Mouse (Mus musculus): Measurements from ENCODE around the gene Mark2. TPM values are rescaled to one million over a fixed set of nuclear protein-coding genes. Genes with fewer than 3 reads are reported as not detected.
A peak's percentile ranks its signal among the peaks of the same experiment; 100 is the strongest.

The Mark2 gene
- polyA plus RNA-seq, 1 experiment from 2014 or later: 57.8 TPM

DNA sequence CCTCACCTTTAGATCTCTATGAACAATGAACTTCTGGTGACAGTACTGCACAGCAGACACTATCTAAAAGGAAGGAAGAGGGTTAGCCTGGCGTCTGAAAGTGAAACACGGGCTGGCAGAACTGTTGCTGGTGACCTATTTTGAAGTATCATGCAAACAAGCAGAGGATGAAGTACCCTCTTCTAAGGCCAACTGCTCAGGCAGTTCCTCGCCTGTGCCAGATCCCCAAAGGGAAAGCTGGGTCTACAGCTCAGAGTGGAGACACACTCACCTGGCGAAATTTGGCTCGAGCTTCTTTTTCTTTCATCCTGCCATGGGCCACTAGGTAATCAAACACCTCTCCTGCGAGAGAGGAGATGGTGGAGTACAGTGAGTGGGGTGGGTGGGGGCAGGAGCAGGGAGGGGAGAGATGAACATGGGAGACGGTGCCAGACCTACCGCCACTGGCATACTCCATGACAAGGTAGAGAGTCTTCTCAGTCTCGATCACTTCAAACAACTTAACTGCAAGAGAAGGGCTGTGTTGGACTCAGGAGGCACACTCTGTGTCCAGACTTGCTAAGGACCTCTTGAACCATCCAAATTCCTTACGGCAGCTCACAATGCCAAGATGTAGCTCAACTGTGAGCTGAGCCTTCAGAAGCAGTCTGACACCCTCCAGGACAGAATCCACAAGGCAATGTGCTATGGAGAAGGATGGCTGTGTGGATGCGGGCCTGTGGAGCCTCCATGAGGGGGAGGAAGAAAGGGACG lies 54.9 kb downstream of the Mark2 start:
- no peak for TF ChIP-seq CTCF (IDR thresholded peaks at IDR 0.05; ENCODE audit: low read depth)
- Histone ChIP-seq H3K36me3 (ENCODE audit: insufficient read depth) (peaks cover 65% of the 10 kb centered on the region), H3K27ac (ENCODE audit: low read depth) (no peak overlapping the region)

DNA sequence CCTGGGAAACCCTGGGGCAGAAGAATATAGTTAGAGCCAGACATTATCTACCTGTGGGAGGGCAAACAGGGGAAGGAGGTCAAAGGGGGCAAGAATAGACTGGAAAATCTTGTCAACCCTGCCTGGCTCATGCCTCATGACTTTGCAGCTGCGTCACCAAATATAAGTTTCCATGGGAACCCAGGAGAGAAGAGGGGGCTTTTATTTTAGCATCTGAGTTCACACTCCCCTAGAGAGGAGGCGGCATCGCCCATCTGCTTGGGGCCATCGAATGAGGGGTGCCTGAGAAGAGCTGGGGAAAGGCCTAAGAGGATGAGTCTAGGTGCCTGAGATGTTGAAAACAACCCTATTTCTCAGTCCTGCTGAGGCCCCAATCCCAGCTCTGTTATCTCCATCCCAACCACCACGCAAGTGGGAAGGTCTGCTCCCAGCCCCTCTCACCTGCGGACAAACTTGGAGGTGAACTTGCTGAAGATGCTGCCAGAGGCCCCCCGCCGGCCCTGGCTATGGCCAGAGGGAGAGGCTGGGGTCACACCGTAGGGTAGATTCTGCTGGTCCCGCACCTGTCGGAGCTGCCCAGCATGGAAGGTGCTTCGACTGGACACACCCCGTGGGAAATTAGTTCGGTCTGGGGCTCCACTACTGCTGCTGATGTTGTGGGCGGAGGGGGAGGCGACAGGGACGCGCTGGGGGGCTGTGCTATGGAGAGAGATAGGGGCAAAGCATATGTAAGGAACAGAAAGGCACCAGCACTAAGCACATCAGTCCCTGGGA lies 60.9 kb downstream of the Mark2 start:
- Histone ChIP-seq H3K27ac (ENCODE audit: low read depth) (no peak overlapping the region), H3K4me3 (ENCODE audit: low read depth, low read length) (no peak overlapping the region), H3K4me2 (no peak overlapping the region), H3K27me3 (ENCODE audit: insufficient read depth, low read length) (no peaks in the 10 kb centered on the region), H3K9ac (no peak overlapping the region), H3K9me3 (ENCODE audit: low read depth, low read length) (no peaks in the 10 kb centered on the region), H3K36me3 (ENCODE audit: insufficient read depth) (peaks cover 98% of the 10 kb centered on the region), H3K4me1 (ENCODE audit: insufficient read depth) (no peaks in the 10 kb centered on the region)
- DNase-seq (no peak), ATAC-seq (ENCODE audit: insufficient read depth) (no peak)
- no peak for TF ChIP-seq CTCF (IDR thresholded peaks at IDR 0.05; ENCODE audit: low read depth)
- WGBS: 84% methylated on average over 18 of the region's 18 CpGs

More for the DNA sequence above, 54.9 kb downstream of the Mark2 start:
- no peak for ATAC-seq (ENCODE audit: insufficient read depth)
- H3K9ac ChIP-seq: no peak overlapping the region
- no peaks in the 10 kb centered on the region for H3K4me1 ChIP-seq (ENCODE audit: insufficient read depth)
- no peak overlapping the region for H3K4me3 ChIP-seq (ENCODE audit: low read depth, low read length)
- 73% methylated on average over 12 of the region's 12 CpGs for WGBS
- no peaks in the 10 kb centered on the region for H3K27me3 ChIP-seq (ENCODE audit: insufficient read depth, low read length)
- H3K4me2 ChIP-seq: no peak overlapping the region
- H3K9me3 ChIP-seq (ENCODE audit: low read depth, low read length): no peaks in the 10 kb centered on the region
- DNase-seq: no peak

DNA sequence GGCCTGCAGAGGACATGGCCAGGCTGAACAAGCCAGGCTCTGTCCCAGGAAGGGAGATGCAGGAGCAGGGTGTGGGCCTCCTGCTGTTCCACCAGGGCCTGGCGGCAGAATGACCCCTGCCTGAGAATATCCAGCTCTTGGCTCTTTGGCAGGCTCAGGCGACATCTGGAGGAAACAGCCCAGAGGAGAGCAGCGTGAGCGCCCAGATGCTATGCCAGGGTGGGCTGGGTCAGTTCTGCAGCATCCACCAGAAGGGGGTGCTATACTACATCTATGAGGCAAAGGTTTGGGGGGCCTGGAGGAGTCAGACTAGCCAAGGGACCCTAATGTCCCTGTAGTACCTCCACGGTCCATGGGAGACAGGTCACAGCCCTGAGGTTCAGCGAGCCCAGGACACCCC lies 62.5 kb downstream of the Mark2 start:
- H3K27me3 ChIP-seq (ENCODE audit: insufficient read depth, low read length): no peaks in the 10 kb centered on the region
- no peak overlapping the region for H3K9ac ChIP-seq
- no peaks in the 10 kb centered on the region for H3K9me3 ChIP-seq (ENCODE audit: low read depth, low read length)
- H3K4me3 ChIP-seq (ENCODE audit: low read depth, low read length): no peak overlapping the region
- DNase-seq (peak; percentile 86), ATAC-seq (ENCODE audit: insufficient read depth) (peak; percentile 33)
- no peaks in the 10 kb centered on the region for H3K4me1 ChIP-seq (ENCODE audit: insufficient read depth)
- no peak overlapping the region for H3K4me2 ChIP-seq
- WGBS: 38% methylated on average over 6 of the region's 6 CpGs
- peaks cover 98% of the 10 kb centered on the region for H3K36me3 ChIP-seq (ENCODE audit: insufficient read depth)
- TF ChIP-seq CTCF (IDR thresholded peaks at IDR 0.05; ENCODE audit: low read depth): peak; percentile 76
- H3K27ac ChIP-seq (ENCODE audit: low read depth): no peak overlapping the region

DNA sequence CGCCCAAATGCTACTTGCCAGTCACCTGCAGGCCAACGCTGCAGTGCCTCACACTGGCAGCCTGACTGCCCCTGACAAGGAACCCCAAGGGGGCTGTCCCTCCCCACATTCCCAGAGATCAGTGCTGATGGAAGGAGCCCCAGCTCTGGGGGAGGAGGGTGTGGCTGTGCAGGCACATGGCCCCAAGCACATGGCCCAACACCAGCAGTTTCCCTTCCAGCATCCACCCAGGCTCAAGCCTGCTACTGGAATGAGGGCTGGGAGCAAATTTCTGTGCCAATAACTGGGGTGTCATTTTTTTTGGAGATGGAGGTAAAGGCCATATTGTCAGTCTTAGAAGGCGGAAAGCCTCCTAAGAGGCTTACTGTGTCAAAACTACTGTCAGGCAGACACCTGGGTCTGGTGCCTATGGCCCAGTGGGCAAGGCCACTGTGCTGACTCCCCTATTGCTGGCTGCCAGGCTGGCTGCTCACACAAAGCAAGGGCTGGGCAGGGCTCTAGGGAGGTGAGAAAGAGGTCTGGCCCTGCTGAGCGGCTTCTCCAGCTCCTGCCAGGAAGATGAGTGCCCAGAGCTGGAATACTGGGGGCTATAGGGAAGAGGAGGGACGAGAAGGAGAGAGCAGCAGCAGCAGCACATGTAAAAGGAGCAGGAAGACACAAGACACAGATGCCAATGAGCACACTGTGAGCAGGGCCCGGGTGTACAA lies 63.3 kb downstream of the Mark2 start:
- peaks cover 98% of the 10 kb centered on the region for H3K36me3 ChIP-seq (ENCODE audit: insufficient read depth)
- no peak overlapping the region for H3K4me2 ChIP-seq
- 80% methylated on average over 6 of the region's 6 CpGs for WGBS
- no peak overlapping the region for H3K9ac ChIP-seq
- no peak for TF ChIP-seq CTCF (IDR thresholded peaks at IDR 0.05; ENCODE audit: low read depth)
- H3K4me1 ChIP-seq (ENCODE audit: insufficient read depth): no peaks in the 10 kb centered on the region
- no peak overlapping the region for H3K27ac ChIP-seq (ENCODE audit: low read depth)
- DNase-seq (no peak), ATAC-seq (ENCODE audit: insufficient read depth) (no peak)
- no peak overlapping the region for H3K4me3 ChIP-seq (ENCODE audit: low read depth, low read length)
- no peaks in the 10 kb centered on the region for H3K9me3 ChIP-seq (ENCODE audit: low read depth, low read length)
- no peaks in the 10 kb centered on the region for H3K27me3 ChIP-seq (ENCODE audit: insufficient read depth, low read length)

DNA sequence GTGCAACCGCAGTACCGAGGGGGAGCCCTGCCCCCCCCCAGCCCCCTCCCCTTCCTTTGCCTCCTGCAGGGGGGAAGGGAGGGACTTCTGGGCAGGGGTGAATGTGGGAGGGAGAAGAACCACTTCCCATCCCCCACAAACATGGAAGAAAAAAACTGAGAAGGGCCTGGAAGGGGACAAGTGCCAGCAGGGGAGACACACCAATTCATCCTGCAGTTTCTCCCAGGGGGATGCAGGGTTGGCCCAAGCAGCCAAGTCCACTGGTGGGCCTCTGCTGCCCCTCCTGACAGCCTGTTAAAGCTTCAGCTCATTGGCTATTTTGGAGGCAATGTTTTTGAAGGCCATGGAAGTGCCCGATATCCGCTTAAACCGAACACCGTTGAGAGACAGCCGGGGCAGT lies 64.9 kb downstream of the Mark2 start:
- WGBS: 68% methylated on average over 7 of the region's 7 CpGs
- TF ChIP-seq CTCF (IDR thresholded peaks at IDR 0.05; ENCODE audit: low read depth): no peak
- Histone ChIP-seq H3K4me2 (no peak overlapping the region), H3K27me3 (ENCODE audit: insufficient read depth, low read length) (no peaks in the 10 kb centered on the region), H3K4me3 (ENCODE audit: low read depth, low read length) (no peak overlapping the region), H3K4me1 (ENCODE audit: insufficient read depth) (no peaks in the 10 kb centered on the region), H3K36me3 (ENCODE audit: insufficient read depth) (peaks cover 98% of the 10 kb centered on the region), H3K27ac (ENCODE audit: low read depth) (no peak overlapping the region), H3K9me3 (ENCODE audit: low read depth, low read length) (no peaks in the 10 kb centered on the region), H3K9ac (no peak overlapping the region)
- no peak for ATAC-seq (ENCODE audit: insufficient read depth)
- no peak for DNase-seq

DNA sequence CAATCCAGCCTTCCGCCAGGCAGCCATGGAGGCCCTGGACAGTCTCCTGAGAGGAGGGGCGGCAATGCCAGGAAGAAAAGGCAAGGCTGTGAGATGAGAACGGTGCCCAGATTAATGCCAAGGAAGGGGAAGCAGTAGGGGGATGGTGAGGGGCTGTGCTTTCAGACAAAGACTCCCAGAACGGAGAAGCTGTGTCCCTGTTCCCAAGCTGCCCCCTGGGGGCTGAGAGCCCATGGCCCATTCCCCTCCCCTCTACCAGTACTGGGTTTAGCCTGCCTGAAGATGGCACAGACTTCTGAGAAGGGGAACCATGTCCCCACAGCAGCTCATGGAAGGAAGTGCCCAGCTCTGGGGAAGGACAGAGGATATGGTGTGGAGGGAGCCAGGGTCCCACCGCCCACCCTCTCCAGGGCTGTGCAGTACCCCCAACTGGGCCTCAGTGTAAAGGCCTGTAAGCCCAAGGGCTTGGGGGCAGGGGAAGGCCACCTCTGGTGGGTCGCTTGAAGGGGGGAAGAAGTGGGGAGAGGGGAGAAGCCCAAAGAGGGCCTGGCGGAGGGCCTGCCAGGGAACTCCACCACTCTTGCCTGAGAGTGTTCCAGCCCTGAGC lies 65.5 kb downstream of the Mark2 start:
- H3K27me3 ChIP-seq (ENCODE audit: insufficient read depth, low read length): no peaks in the 10 kb centered on the region
- no peak overlapping the region; the same call in 1 of the 2 replicates for H3K27ac ChIP-seq (ENCODE audit: low read depth)
- TF ChIP-seq CTCF (IDR thresholded peaks at IDR 0.05; ENCODE audit: low read depth): no peak
- H3K36me3 ChIP-seq (ENCODE audit: insufficient read depth): peaks cover 98% of the 10 kb centered on the region
- H3K4me1 ChIP-seq (ENCODE audit: insufficient read depth): no peaks in the 10 kb centered on the region
- H3K4me2 ChIP-seq: no peak overlapping the region
- H3K4me3 ChIP-seq (ENCODE audit: low read depth, low read length): no peak overlapping the region
- DNase-seq (no peak), ATAC-seq (ENCODE audit: insufficient read depth) (no peak)
- H3K9me3 ChIP-seq (ENCODE audit: low read depth, low read length): no peaks in the 10 kb centered on the region
- H3K9ac ChIP-seq: no peak overlapping the region
- WGBS: 53% methylated on average over 7 of the region's 7 CpGs
